Mouse (Mus musculus) layer of hippocampus, adult 11-12 months (tissue): ENCODE results near the gene Nrm.

Source experiments
- DNase-seq: peaks from one replicate; pipeline ENCODE4 v3.0.0; 2022; ENCODE audit warnings: low spot score

Nrm gene

DNA sequence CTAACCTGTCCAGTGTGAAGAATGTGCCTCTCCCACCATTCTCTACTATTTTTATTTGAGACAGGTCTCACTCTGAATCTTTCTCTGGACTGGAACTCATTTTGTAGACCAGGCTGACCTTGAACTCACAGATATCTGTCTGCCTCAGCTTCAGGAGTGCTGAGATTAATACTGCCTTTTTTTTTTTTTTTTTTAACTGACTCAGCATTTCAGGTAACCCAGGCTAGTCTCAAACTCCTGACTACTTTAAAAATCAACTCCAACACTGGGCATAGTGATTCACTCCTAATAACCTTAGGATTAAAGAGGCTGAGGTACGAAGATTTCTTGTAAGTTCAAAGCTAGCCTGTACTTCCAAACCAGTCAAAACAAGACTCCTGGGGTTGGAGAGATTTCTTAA, 44.5 kb downstream of the Nrm start:
- DNase-seq, result no peak

GRCm38 (mm10) chr17:35907609-35908008, 46.5 kb downstream of the Nrm start:
- no peak for DNase-seq

DNA sequence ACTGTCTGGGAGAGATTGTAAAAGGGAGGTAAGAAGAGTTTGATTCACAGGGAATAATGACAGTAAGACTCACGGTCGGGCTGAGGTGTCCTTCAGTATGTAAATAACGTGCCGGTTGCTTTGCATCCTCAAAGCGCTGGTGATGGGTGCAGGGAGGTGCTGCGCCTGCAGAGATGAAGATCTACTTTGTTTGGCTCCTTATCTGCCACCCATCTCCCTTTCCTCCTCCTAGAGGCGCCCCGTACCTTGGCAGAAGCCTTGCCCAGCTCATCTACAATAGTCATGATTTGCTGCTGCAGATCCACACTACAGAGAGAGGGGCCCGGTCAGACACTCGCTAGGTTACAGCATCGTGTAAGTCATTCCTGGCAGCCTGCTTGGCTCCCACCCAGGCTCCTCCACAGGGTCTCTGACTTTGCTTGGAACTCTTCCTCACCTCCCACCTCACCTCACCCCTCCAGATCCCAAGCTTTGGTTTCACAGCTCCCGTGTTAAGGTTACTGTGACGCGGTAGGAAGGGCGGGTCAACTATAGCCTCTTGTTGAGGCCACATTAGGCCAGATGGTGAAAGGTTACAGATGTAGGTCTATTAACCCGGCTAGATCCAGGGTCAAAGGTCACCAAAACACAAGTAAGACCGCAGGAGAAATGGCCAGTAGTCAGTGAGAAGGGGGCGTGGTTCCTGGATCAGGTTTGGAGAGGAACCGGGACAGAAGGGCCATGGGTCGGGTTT, 48.2 kb downstream of the Nrm start:
- DNase-seq, result no peak

DNA sequence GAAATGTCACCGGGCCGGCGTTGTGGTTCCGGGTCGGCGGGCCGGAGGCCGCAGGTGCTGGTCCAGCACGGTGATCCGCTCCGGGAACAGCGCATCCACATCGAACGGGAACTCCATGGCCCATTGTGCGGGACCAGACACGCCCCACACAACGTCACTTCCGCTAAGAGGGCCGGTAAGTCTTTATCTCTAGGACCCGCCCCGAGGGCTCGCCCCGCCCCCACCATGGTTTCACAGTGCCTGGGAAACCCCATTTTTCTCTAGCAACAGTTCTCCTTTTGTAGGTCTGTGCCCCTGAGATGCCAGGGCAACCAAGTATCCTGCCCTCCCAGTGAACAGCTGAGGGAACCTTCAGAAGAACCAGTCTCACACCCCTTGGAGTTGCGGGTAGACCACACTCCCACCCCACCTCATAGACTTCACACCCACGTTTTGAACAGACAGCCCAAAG, 48.8 kb downstream of the Nrm start, which contains the start of gene Atat1:
TSS of gene Atat1 (minus strand) at position 157 of the 451 bp plus-strand sequence.
- peak; percentile 96 for DNase-seq

- no peak for DNase-seq
These were observed 53.9 kb downstream of the Nrm start for GRCm38 (mm10) chr17:35914975-35915374.
